Mouse (Mus musculus) heart, embryonic 11.5 days (tissue): ENCODE results near the gene Ctsl. TPM values are rescaled to one million over a fixed set of nuclear protein-coding genes. Genes with fewer than 3 reads are reported as not detected.

Experiments
- ATAC-seq: fragments of 200-750 bp; cut with Nextera tagmentation; replicated peaks from 2 replicates; pipeline ENCODE4 v1.8.0; 2017; ENCODE audit warnings: moderate library complexity; ENCODE audit not compliant: insufficient number of reproducible peaks, low FRiP score, low TSS enrichment
- H3K27ac ChIP-seq: fragments of 300-500 bp; sonication (generic); 2 replicates; pipeline ENCODE4 v1.5.1; 2014; ENCODE audit warnings: mild to moderate bottlenecking, low read depth, low read length
- H3K27me3 ChIP-seq: fragments of 300-500 bp; sonication (generic); 2 replicates; pipeline ENCODE4 v1.6.1; 2014; ENCODE audit warnings: mild to moderate bottlenecking, low read length, mixed read lengths; ENCODE audit not compliant: control insufficient read depth, insufficient read depth
- H3K36me3 ChIP-seq: fragments of 300-500 bp; sonication (generic); 2 replicates; pipeline ENCODE4 v1.6.1; 2014; ENCODE audit warnings: mild to moderate bottlenecking, low read length, moderate library complexity, mixed read lengths; ENCODE audit not compliant: control insufficient read depth, insufficient read depth
- H3K4me1 ChIP-seq: fragments of 300-500 bp; sonication (generic); 2 replicates; pipeline ENCODE4 v1.6.1; 2014; ENCODE audit warnings: low read length; ENCODE audit not compliant: control insufficient read depth, insufficient read depth
- H3K4me2 ChIP-seq: fragments of 300-500 bp; sonication (generic); 2 replicates; pipeline ENCODE4 v1.6.1; 2014; ENCODE audit warnings: mild to moderate bottlenecking, moderate library complexity
- H3K4me3 ChIP-seq: fragments of 300-500 bp; sonication (generic); 2 replicates; pipeline ENCODE4 v1.5.1; 2014; ENCODE audit warnings: low read depth, low read length
- H3K9ac ChIP-seq: fragments of 300-500 bp; sonication (generic); 2 replicates; pipeline ENCODE4 v1.6.1; 2014; ENCODE audit warnings: mild to moderate bottlenecking, low read depth, low read length, moderate library complexity
- H3K9me3 ChIP-seq: fragments of 300-500 bp; sonication (generic); replicated peaks from 2 replicates; pipeline ENCODE4 v1.6.1; 2016; ENCODE audit warnings: low read length; ENCODE audit not compliant: control insufficient read depth
- WGBS: fragments of 180-500 bp; shearing (Covaris S2); extraction: QIAGEN DNeasy Blood & Tissue Kit; methylation state at CpG from one replicate; pipeline ENCODE4 v1.1.7; 2014; ENCODE audit not compliant: insufficient replicate concordance; 5-methylcytosine and 5-hydroxymethylcytosine counted together
- polyA plus RNA-seq: library from polyadenylated mRNA; unstranded; fragments of >200 nt; fragmentation: Nextera tagmentation; extraction: Ambion mirVana; gene quantifications from 2 replicates; pipeline ENCODE4 v1.2.1, GENCODE M21; 2014

Gene Ctsl
- polyA plus RNA-seq, 1 experiment from 2014 or later = 296 TPM

DNA sequence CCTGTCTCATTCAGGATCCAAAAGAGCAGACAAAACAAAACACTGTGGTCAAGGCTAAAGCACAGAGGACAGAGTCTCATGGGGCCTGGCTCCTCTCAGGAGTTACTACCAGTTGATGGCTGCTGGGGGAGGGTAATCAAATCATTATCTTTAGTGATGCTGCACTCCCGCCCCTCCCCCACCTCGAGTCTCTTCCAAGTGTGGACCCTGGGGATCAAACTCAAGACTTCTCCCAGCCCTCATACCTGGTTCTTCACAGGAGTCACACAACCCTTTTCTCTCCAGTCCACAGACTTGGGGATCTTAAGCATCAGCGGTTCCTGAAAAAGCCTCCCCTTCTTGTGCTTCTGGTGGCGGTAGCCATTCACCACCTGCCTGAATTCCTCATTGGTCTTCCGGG, 3.1 kb downstream of the Ctsl start:
- no peak overlapping the region for H3K9ac ChIP-seq
- no peak overlapping the region for H3K4me2 ChIP-seq
- no peak for ATAC-seq
- no peaks in the 10 kb centered on the region for H3K27me3 ChIP-seq
- H3K27ac ChIP-seq = no peak overlapping the region
- H3K4me3 ChIP-seq = no peak overlapping the region
- peaks cover 18% of the 10 kb centered on the region for H3K36me3 ChIP-seq
- no peaks in the 10 kb centered on the region for H3K9me3 ChIP-seq
- 90% methylated on average over 5 of the region's 5 CpGs for WGBS
- peaks cover 4% of the 10 kb centered on the region; the same call in 1 of the 2 replicates for H3K4me1 ChIP-seq

DNA sequence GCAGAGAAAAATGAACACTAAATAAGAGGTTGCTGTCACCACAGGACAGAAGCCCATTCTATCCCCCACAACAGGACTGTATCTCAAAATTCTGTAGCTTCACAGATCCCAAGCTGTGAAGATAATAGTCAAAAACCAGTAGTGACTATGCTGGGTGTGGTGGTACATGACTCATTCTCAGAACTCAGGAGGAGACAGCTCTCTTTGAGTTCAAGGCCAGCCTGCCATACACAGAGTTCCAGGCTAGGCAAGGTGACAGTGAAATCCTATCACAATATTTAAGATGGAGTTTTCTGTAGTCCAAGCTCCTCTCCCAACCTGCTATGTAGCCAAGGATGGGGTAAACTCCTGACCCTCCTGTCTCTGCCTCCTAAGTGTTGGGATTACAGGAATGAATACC, 5.4 kb downstream of the Ctsl start:
- Histone ChIP-seq H3K4me3 (no peak overlapping the region), H3K36me3 (peaks cover 19% of the 10 kb centered on the region), H3K4me1 (peaks cover 4% of the 10 kb centered on the region; the same call in 1 of the 2 replicates), H3K9me3 (no peaks in the 10 kb centered on the region), H3K27ac (no peak overlapping the region), H3K4me2 (no peak overlapping the region), H3K9ac (no peak overlapping the region), H3K27me3 (no peaks in the 10 kb centered on the region)
- no peak for ATAC-seq

DNA sequence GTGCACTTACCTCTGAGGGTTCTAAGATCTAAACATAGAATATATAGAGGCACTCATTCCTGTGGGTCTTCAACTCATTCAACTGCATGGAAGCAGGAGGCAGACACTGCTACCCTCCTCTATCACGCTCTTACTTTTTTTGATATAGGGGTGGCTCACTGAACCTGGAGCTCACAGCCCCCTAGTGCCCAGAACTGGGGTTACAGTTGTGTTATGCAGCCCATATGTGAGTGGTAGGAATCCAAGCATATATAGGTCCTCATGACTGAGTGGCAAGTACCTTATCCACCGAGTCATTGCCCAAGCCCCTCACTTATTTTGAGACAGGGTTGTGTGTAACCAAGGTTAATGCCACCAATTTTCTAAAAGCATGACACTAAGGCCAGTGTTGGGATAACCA, 6.4 kb downstream of the Ctsl start:
- H3K36me3 ChIP-seq = peaks cover 19% of the 10 kb centered on the region
- no peak overlapping the region for H3K27ac ChIP-seq
- no peak overlapping the region for H3K4me3 ChIP-seq
- no peak overlapping the region for H3K9ac ChIP-seq
- H3K9me3 ChIP-seq = no peaks in the 10 kb centered on the region
- no peaks in the 10 kb centered on the region for H3K27me3 ChIP-seq
- WGBS = 75% methylated on average over 2 of the region's 2 CpGs
- no peak overlapping the region for H3K4me2 ChIP-seq
- H3K4me1 ChIP-seq = peaks cover 4% of the 10 kb centered on the region; the same call in 1 of the 2 replicates
- no peak for ATAC-seq

DNA sequence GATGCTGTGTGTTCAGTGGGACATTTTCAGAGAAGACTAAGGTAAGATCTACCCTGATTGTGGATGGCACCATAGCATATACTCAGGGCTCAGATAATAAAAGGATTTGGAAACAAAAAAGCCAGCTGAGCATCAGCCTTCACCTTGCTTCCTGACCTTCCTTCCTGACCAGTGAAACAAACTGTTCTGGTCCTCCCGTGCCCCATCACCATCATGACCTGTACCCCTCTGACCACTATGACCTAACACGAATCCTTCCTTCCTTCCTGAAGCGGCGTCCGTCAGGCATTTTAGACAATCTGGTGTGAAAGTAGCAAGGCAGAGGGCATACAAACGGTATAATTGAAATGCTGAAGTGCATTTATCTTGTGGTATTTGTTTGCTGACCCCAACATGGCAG, 8.6 kb downstream of the Ctsl start:
- ATAC-seq = no peak
- WGBS = 87% methylated on average over 6 of the region's 6 CpGs

DNA sequence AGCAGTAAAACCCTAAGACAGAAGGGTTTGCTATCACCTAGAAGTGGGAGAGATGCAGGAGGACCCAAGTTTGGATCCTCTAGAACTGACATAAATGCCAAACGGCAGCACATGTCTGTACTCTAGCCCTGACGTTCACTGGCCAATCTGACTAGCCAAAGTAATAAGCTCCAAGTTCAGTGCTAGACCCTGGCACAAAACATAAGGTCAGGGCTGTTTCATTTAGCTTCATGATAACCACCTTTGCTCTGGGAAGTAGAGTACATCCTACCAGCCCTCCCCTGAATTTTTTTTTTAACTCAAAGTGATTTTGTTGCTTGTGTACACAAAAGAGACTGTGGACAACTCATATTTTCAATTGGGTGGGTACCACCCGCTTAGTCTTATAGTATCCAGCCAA, 9.7 kb downstream of the Ctsl start:
- 86% methylated on average over 3 of the region's 3 CpGs for WGBS
- Histone ChIP-seq H3K27ac (no peak overlapping the region), H3K36me3 (peaks cover 4% of the 10 kb centered on the region; the same call in 1 of the 2 replicates), H3K4me3 (no peak overlapping the region), H3K9me3 (no peaks in the 10 kb centered on the region), H3K4me1 (no peaks in the 10 kb centered on the region), H3K9ac (no peak overlapping the region), H3K4me2 (no peak overlapping the region), H3K27me3 (no peaks in the 10 kb centered on the region)
- ATAC-seq = no peak

More for the DNA sequence above, 8.6 kb downstream of the Ctsl start:
- H3K36me3 ChIP-seq = peaks cover 12% of the 10 kb centered on the region
- H3K27me3 ChIP-seq = no peaks in the 10 kb centered on the region
- no peak overlapping the region for H3K9ac ChIP-seq
- no peak overlapping the region for H3K27ac ChIP-seq
- H3K4me2 ChIP-seq = no peak overlapping the region
- H3K4me3 ChIP-seq = no peak overlapping the region
- H3K9me3 ChIP-seq = no peaks in the 10 kb centered on the region
- H3K4me1 ChIP-seq = no peaks in the 10 kb centered on the region

DNA sequence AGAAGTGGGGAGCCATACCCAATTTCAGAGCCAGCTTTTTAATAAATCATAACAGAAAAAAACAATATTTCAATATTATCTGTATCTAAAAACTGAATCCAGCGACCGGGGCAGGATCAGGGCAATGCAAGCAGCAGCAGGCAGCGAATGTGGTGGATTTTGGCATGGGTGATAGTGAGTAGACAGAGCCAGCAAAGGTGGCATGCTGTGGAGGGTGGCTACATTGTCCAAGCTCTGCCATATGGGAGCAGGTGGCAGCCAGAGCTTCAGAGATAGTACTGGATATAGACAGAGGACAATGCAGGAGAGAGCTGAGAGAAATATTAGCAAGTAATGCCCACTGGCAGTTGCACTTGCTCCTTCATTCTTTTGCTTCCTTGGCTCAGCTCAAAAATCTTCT, 11.0 kb downstream of the Ctsl start:
- Histone ChIP-seq H3K27me3 (no peaks in the 10 kb centered on the region), H3K4me2 (no peak overlapping the region), H3K9ac (no peak overlapping the region), H3K4me3 (no peak overlapping the region), H3K9me3 (no peaks in the 10 kb centered on the region), H3K27ac (no peak overlapping the region), H3K4me1 (no peaks in the 10 kb centered on the region), H3K36me3 (peaks cover 4% of the 10 kb centered on the region; the same call in 1 of the 2 replicates)
- WGBS = 88% methylated on average over 3 of the region's 3 CpGs
- ATAC-seq = no peak

DNA sequence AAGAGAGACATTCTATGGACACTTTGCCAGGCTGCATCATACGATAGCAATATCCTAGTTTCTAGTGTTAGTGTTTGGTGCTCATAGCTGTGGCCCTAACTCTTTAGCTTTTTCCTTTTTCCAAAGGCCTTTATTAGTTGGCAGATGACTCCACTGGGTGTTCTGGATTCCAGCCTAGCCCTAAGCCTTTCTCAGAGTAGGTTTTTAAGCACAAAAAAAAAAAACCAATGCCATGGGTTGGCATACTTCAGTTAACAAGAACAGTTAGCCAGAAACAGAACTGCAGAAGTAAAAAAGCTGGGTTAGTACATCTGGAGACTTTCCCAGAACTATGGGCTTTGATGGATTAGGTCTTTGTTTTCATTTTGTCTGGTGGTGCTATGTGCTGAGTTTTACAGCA, 12.2 kb downstream of the Ctsl start:
- no peak for ATAC-seq
- H3K36me3 ChIP-seq = peaks cover 2% of the 10 kb centered on the region; the same call in 1 of the 2 replicates
- 90% methylated on average over 1 of the region's 1 CpGs for WGBS
- no peaks in the 10 kb centered on the region for H3K27me3 ChIP-seq
- no peaks in the 10 kb centered on the region for H3K4me1 ChIP-seq
- no peak overlapping the region for H3K27ac ChIP-seq
- H3K4me2 ChIP-seq = no peak overlapping the region
- no peak overlapping the region for H3K4me3 ChIP-seq
- H3K9me3 ChIP-seq = no peaks in the 10 kb centered on the region
- H3K9ac ChIP-seq = no peak overlapping the region

DNA sequence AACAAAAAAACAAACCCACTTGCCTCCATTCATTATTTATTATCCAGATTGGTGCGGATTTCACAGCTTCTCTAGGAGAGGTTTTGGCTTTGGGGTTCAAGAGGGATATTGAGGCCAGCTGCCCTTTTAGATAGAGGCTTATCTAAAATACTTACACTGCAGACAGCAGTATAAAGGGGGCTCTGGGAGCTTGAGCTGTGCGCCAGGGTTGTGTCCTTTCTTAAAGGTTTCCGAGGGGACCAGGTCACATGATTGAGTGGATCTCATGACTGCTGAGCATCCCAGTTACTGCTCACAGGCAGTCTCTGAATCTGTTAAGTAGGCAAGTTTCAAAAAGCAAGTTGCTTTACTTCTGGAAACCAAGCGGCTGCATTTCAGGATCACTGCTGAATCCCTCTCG, 13.3 kb downstream of the Ctsl start:
- Histone ChIP-seq H3K27me3 (no peaks in the 10 kb centered on the region), H3K36me3 (no peaks in the 10 kb centered on the region), H3K4me3 (no peak overlapping the region), H3K4me2 (no peak overlapping the region), H3K4me1 (no peaks in the 10 kb centered on the region), H3K9me3 (no peaks in the 10 kb centered on the region), H3K9ac (no peak overlapping the region), H3K27ac (no peak overlapping the region)
- WGBS = 55% methylated on average over 5 of the region's 5 CpGs
- ATAC-seq = no peak

DNA sequence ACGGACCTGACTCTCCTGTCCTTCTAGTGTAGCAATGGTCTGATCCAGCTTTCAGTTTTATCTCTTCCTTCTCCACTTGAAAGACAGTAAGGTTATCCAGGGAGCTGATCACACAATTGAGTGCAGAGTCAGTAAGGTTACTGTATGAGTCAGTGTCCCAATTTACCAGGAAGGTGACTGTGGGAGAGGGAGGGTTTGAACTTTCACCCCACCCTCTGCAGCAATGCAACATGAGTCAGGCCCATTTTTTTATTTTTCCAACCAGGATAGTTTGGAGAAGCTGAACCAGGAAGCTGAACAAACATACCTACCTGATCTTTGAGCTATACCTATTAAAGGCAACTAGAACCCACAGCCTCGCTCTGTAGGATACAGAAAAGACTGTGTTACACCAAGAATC, 21.2 kb downstream of the Ctsl start:
- no peak for ATAC-seq
- Histone ChIP-seq H3K4me2 (no peak overlapping the region), H3K36me3 (no peaks in the 10 kb centered on the region), H3K27me3 (no peaks in the 10 kb centered on the region), H3K9ac (no peak overlapping the region), H3K4me3 (no peak overlapping the region), H3K4me1 (no peaks in the 10 kb centered on the region), H3K9me3 (no peaks in the 10 kb centered on the region), H3K27ac (no peak overlapping the region)
- 80% methylated on average over 2 of the region's 2 CpGs for WGBS
